Mouse (Mus musculus) midbrain, embryonic 10.5 days (tissue): ENCODE measurements around the gene Rasgrp4. TPM values are rescaled to one million over a fixed set of nuclear protein-coding genes. Genes with fewer than 3 reads are reported as not detected.

Experiments used
- DNase-seq: peaks from one replicate; pipeline ENCODE4 v3.0.0-alpha.2; 2017; ENCODE audit warnings: low spot score
- H3K27ac ChIP-seq: fragments of 300-500 bp; sonication (generic); replicated peaks from 2 replicates; pipeline ENCODE4 v1.5.1; 2016; ENCODE audit warnings: mild to moderate bottlenecking
- H3K27me3 ChIP-seq: fragments of 300-500 bp; sonication (generic); 2 replicates; pipeline ENCODE4 v1.6.1; 2016; ENCODE audit warnings: low read depth, mild to moderate bottlenecking; ENCODE audit not compliant: poor library complexity, severe bottlenecking
- H3K36me3 ChIP-seq: fragments of 300-500 bp; sonication (generic); 2 replicates; pipeline ENCODE4 v1.6.1; 2016; ENCODE audit warnings: mild to moderate bottlenecking, moderate library complexity
- H3K4me1 ChIP-seq: fragments of 300-500 bp; sonication (generic); 2 replicates; pipeline ENCODE4 v1.6.1; 2016
- H3K4me3 ChIP-seq: fragments of 300-500 bp; sonication (generic); 2 replicates; pipeline ENCODE4 v1.5.1; 2016; ENCODE audit warnings: mild to moderate bottlenecking, moderate library complexity
- H3K9me3 ChIP-seq: fragments of 300-500 bp; sonication (generic); replicated peaks from 2 replicates; pipeline ENCODE4 v1.6.1; 2016; ENCODE audit warnings: mild to moderate bottlenecking
- WGBS: fragments of 180-500 bp; shearing (Covaris S2); methylation state at CpG from one replicate; pipeline ENCODE4 v1.1.7; 2016; 5-methylcytosine and 5-hydroxymethylcytosine counted together
- polyA plus RNA-seq: library from polyadenylated mRNA; unstranded; fragments of >200 nt; fragmentation: Nextera tagmentation; extraction: Ambion mirVana; gene quantifications from 2 replicates; pipeline ENCODE4 v1.2.1, GENCODE M21; 2016

Rasgrp4 gene
- polyA plus RNA-seq, result 0.33 and 0.76 TPM in 2 replicates

GRCm38 (mm10) chr7:29134693-29135386 lies at the start of gene Rasgrp4:
TSS of gene Rasgrp4 (plus strand) at chr7:29134851.
- DNase-seq, result peak; percentile 32
- Histone ChIP-seq H3K27ac (peak within 1 kb of the TSS; percentile 50; the same call in 1 of the 2 replicates), H3K4me1 (peaks cover 14% of the 10 kb centered on the region), H3K9me3 (no peaks in the 10 kb centered on the region), H3K27me3 (peaks cover 30% of the 10 kb centered on the region), H3K4me3 (peak within 1 kb of the TSS; percentile 51), H3K36me3 (no peaks in the 10 kb centered on the region)
- WGBS, result 2% methylated on average over 12 of the region's 20 CpGs

- 89% methylated on average over 30 of the region's 30 CpGs for WGBS
These were observed 48.7 kb upstream of the Rasgrp4 start for GRCm38 (mm10) chr7:29085981-29086380.

GRCm38 (mm10) chr7:29086902-29087301 lies 47.7 kb upstream of the Rasgrp4 start:
- H3K4me1 ChIP-seq, result no peaks in the 10 kb centered on the region
- H3K4me3 ChIP-seq, result no peak overlapping the region
- H3K36me3 ChIP-seq, result no peaks in the 10 kb centered on the region
- H3K9me3 ChIP-seq, result no peaks in the 10 kb centered on the region
- no peaks in the 10 kb centered on the region for H3K27me3 ChIP-seq
- no peak for DNase-seq
- 87% methylated on average over 10 of the region's 10 CpGs for WGBS
- no peak overlapping the region for H3K27ac ChIP-seq

More at GRCm38 (mm10) chr7:29085981-29086380, 48.7 kb upstream of the Rasgrp4 start:
- H3K27ac ChIP-seq, result no peak overlapping the region
- no peaks in the 10 kb centered on the region for H3K4me1 ChIP-seq
- no peak overlapping the region for H3K4me3 ChIP-seq
- no peaks in the 10 kb centered on the region for H3K36me3 ChIP-seq
- no peaks in the 10 kb centered on the region for H3K27me3 ChIP-seq
- DNase-seq, result no peak
- H3K9me3 ChIP-seq, result no peaks in the 10 kb centered on the region

- Histone ChIP-seq H3K27me3 (no peaks in the 10 kb centered on the region), H3K36me3 (no peaks in the 10 kb centered on the region), H3K27ac (no peak overlapping the region), H3K4me3 (no peak overlapping the region), H3K9me3 (no peaks in the 10 kb centered on the region), H3K4me1 (no peaks in the 10 kb centered on the region)
- WGBS, result 82% methylated on average over 6 of the region's 6 CpGs
- DNase-seq, result no peak
These were observed 45.8 kb upstream of the Rasgrp4 start for GRCm38 (mm10) chr7:29088817-29089216.

GRCm38 (mm10) chr7:29097131-29097530 lies 37.5 kb upstream of the Rasgrp4 start:
- H3K4me1 ChIP-seq, result no peaks in the 10 kb centered on the region
- H3K4me3 ChIP-seq, result no peak overlapping the region
- H3K36me3 ChIP-seq, result no peaks in the 10 kb centered on the region
- WGBS, result 87% methylated on average over 16 of the region's 16 CpGs
- peaks cover 4% of the 10 kb centered on the region; the same call in 1 of the 2 replicates for H3K9me3 ChIP-seq
- no peaks in the 10 kb centered on the region for H3K27me3 ChIP-seq
- no peak overlapping the region for H3K27ac ChIP-seq
- no peak for DNase-seq

- DNase-seq, result no peak
- H3K36me3 ChIP-seq, result no peaks in the 10 kb centered on the region
- no peak overlapping the region for H3K4me3 ChIP-seq
- no peak overlapping the region for H3K27ac ChIP-seq
- peaks cover 4% of the 10 kb centered on the region; the same call in 1 of the 2 replicates for H3K9me3 ChIP-seq
- no peaks in the 10 kb centered on the region for H3K27me3 ChIP-seq
- H3K4me1 ChIP-seq, result no peaks in the 10 kb centered on the region
- WGBS, result 91% methylated on average over 12 of the region's 12 CpGs
These were observed 33.2 kb upstream of the Rasgrp4 start for GRCm38 (mm10) chr7:29101286-29102017.

- H3K9me3 ChIP-seq, result no peaks in the 10 kb centered on the region
- peaks cover 23% of the 10 kb centered on the region for H3K27me3 ChIP-seq
- H3K36me3 ChIP-seq, result no peaks in the 10 kb centered on the region
- DNase-seq, result peak; percentile 40
- peaks cover 12% of the 10 kb centered on the region for H3K4me1 ChIP-seq
- peak overlapping the region; percentile 42 for H3K4me3 ChIP-seq
- peak overlapping the region; percentile 59 for H3K27ac ChIP-seq
- WGBS, result 27% methylated on average over 38 of the region's 38 CpGs
These were observed 25.4 kb upstream of the Rasgrp4 start for GRCm38 (mm10) chr7:29108992-29109955.

GRCm38 (mm10) chr7:29118142-29118851 lies 16.4 kb upstream of the Rasgrp4 start:
- H3K9me3 ChIP-seq, result no peaks in the 10 kb centered on the region
- H3K4me1 ChIP-seq, result peaks cover 10% of the 10 kb centered on the region
- no peaks in the 10 kb centered on the region for H3K36me3 ChIP-seq
- DNase-seq, result no peak
- WGBS, result 12% methylated on average over 18 of the region's 18 CpGs
- H3K27ac ChIP-seq, result no peak overlapping the region
- H3K4me3 ChIP-seq, result no peak overlapping the region
- peaks cover 7% of the 10 kb centered on the region; the same call in 1 of the 2 replicates for H3K27me3 ChIP-seq

GRCm38 (mm10) chr7:29119526-29119925 lies 15.1 kb upstream of the Rasgrp4 start:
- no peaks in the 10 kb centered on the region for H3K9me3 ChIP-seq
- WGBS, result 74% methylated on average over 1 of the region's 1 CpGs

GRCm38 (mm10) chr7:29122821-29123220 lies 11.8 kb upstream of the Rasgrp4 start:
- 89% methylated on average over 9 of the region's 9 CpGs for WGBS
- Histone ChIP-seq H3K4me1 (peaks cover 27% of the 10 kb centered on the region), H3K36me3 (no peaks in the 10 kb centered on the region), H3K27ac (no peak overlapping the region), H3K27me3 (peaks cover 30% of the 10 kb centered on the region), H3K4me3 (no peak overlapping the region), H3K9me3 (no peaks in the 10 kb centered on the region)
- DNase-seq, result no peak

More at GRCm38 (mm10) chr7:29119526-29119925, 15.1 kb upstream of the Rasgrp4 start:
- H3K27me3 ChIP-seq, result peaks cover 18% of the 10 kb centered on the region
- no peak overlapping the region for H3K27ac ChIP-seq
- DNase-seq, result no peak
- H3K4me3 ChIP-seq, result no peak overlapping the region
- H3K4me1 ChIP-seq, result peaks cover 20% of the 10 kb centered on the region
- H3K36me3 ChIP-seq, result no peaks in the 10 kb centered on the region

GRCm38 (mm10) chr7:29123531-29124358 lies 10.9 kb upstream of the Rasgrp4 start:
- Histone ChIP-seq H3K27ac (no peak overlapping the region), H3K4me1 (peaks cover 19% of the 10 kb centered on the region), H3K4me3 (peak overlapping the region; percentile 60; the same call in 1 of the 2 replicates), H3K27me3 (peaks cover 28% of the 10 kb centered on the region), H3K9me3 (no peaks in the 10 kb centered on the region), H3K36me3 (no peaks in the 10 kb centered on the region)
- DNase-seq, result no peak
- WGBS, result 52% methylated on average over 5 of the region's 5 CpGs
